Mouse (Mus musculus) granulocyte monocyte progenitor cell, adult 5-6 weeks (primary cell): ENCODE measurements around the gene Gm20747. TPM values are rescaled to one million over a fixed set of nuclear protein-coding genes. Genes with fewer than 3 reads are reported as not detected.
"Not testable (repeated sequence)": the region's sequence is repeated elsewhere in the genome, so short reads cannot be mapped to it uniquely, and the experiment has no call there.

Experiments used
- ATAC-seq: replicated peaks from 2 replicates; pipeline ENCODE4 v1.8.0; 2016; ENCODE audit warnings: mild to moderate bottlenecking, moderate TSS enrichment, inconsistent platforms; ENCODE audit not compliant: poor library complexity, severe bottlenecking
- total RNA-seq, 2 experiments: library from RNA; stranded (forward) in 1 of 2; stranded (reverse) in 1 of 2; fragments of 200-712, 200-1000 nt in 1 of 2; fragments of >200 nt in 1 of 2; fragmentation: Nextera tagmentation in 1 of 2; gene quantifications; 2 replicates each; pipeline ENCODE4 v1.2.3; 2014 to 2017

The Gm20747 gene
- not detected in 2 replicates for total RNA-seq (2014; fragmentation: Nextera tagmentation)
- not detected in 2 replicates for total RNA-seq (2017)

DNA sequence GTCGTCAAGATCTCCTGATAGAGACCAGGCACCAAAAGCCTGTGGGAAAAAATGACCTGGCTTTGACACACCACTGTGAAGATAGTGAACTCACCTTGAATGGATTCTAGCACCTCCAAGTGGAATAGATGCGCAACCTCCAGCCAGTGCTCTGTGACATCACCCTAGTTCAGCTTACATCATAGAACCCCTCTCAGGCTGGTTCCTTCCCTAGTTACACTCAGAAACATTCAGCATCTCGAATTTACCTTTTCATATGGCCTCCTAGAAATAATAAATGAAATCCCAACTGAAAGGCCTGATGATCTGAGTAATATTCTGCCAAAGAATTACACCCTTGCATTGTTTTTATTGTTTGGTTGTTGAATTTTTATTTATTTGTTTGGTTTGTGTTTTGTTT lies at the start of gene Gm20747:
TSS of gene Gm20747 (minus strand) at position 101 of the 400 bp plus-strand sequence.
- ATAC-seq, result not testable (repeated sequence)
